Mouse (Mus musculus) ES-CJ7 (cell line): ENCODE data around the gene Syt12.

Source experiments
- DNase-seq: peaks from one replicate; pipeline ENCODE4 v3.0.0; 2011; ENCODE audit warnings: low read depth, low spot score

Syt12 gene

DNA sequence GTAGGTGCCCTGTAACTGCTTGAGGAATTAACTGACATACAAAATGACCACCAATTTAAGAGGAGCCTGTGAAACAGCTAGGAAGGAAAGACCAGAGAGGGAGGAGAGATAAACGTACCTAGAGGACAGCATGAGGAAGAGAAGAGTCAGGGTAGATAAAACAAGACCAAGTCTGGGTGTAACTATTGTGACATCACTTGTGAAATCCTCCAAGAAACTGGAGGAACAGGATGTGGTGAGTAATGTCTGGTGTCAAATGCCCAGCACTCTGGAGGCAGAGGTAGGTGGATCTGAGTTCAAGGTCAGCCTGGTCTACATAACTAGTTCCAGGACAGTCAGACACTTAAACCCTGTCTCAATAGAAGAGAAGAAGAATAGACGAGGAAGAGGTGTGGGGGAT is 68.2 kb downstream of the Syt12 start:
- DNase-seq = no peak

DNA sequence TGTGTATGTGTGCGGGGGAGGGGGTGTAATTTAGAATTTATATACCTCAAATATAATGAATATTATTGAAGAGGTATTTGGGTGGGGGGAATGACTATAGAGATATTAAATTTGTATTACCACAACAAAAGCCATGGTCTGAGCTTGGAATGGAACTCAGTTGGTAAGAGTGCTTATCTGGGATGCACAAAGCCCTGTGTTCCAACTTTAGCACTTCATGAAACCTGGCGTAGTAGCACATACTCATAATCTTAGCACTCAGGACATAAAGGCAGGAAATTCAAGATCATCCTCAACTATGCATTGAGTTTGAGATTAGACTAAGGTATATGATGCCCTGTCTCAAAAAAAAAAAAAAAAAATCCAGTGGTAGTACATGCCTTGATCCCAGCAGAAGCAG is 72.4 kb downstream of the Syt12 start:
- DNase-seq = no peak

DNA sequence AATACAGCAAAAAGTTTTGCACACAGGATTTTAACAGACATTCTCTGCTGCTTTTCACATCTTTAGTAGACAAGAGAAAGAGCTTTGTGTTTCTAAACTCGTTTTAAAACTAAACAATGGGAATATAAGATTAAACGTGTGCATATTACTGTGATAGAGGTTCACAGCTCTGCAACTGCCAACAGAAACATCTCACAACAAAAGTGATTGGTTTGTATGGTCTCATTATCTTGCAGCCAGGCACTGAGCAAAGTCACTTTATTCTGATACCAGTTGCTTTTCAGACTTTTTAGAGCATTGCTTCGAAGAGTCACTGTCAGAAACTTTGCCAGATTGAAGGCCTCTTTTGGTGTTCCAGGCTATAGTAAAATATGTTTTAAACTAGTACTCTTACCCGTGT is 78.3 kb downstream of the Syt12 start:
- no peak for DNase-seq

DNA sequence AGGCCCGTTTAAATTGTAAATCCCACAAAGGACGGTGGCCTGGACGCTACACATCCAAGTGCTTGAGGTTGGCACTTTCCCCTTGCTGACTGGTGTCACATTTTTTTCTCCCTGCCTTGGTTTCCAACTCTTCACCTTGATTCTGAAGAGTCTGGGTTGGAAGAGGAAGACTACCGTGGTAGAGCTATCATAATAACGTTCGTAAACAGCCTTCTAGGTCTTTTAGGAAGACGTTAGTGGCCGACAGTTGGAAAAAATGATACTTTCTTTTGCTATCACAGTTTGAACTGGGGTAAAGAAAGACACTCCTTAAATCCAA is 78.7 kb downstream of the Syt12 start:
- peak; percentile 55 for DNase-seq

DNA sequence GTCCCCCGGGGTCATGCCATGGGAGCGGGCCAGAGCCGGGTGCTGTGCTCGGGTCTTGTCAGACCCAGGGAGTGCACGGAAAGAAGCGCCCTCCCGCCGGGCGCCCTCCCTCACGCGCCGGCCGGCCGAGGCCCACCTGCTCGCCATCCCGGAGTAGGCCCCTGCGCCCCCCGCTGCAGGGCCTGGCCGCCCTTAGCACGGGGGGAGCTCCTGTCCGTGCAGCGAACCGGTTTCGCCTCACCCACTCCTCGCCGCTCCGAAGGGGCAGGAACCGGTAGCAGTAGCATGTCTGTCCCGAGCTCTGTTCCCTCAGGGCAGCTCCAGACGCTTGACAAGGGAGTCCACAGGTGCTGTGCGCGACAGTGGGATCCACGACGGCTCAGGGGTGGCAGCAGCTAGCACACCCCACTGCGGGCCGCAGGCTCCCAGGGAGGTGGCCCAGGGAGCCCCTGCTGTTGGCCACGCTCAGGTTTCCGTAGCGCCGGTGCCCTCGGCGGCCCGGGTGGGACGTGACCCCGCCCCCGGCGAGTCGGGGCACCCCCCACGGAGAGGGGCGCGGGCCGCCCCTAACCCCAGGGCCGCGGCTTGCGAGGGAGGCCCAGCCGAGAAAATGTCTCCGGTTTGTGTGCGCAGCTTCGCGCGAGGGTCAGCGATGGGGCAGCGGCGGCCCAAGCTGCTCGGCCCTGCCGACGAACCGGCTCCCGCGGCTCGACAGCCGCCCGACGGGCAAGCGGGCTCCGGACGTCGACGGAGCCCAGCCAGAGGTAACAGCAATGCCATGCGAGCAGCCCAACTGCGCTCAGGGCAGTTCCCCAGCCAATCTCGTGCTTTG is 79.2 kb downstream of the Syt12 start, which contains the start of gene Kdm2a:
Gene Kdm2a, minus strand, starts transcription at position 488 of the 832 bp plus-strand sequence.
- peak; percentile 51 for DNase-seq

DNA sequence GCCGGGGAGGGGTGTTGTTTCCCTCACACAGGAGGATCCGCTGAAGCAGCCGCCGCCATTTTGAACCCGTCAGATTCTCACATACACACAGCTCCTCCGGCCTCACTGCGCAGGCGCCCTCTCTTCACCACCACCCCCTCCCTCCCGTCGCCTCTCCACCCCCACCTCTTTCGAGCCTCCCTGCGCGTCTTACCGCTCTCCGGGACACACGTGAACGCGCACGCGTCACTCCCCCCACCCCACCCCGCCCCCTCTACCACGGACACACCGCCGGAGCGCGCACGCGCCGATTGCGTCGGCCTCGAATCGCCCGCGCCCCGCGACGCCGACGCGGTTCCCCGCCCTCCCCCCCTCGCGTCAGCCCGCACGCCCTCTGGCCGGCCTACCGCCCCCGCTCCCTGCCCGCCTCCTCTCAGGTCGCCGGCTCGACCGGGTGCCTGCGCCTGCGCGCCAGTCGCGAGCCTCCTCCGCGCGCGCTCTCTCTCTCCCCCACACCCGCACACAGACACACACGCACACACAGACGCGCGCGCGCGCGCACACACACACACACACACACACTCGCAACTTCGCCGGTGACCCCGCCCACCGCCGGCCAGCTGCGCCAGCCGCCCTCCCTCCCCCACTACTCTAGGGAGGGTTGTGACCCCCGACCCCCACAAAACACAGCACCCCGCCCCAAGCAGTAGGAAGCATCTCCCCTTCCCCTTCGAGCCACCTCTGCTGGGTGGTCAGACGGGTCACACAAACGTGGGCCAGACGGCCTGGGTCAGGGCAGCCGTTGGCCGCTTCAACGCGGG is 80.0 kb downstream of the Syt12 start:
- DNase-seq = peak; percentile 99

DNA sequence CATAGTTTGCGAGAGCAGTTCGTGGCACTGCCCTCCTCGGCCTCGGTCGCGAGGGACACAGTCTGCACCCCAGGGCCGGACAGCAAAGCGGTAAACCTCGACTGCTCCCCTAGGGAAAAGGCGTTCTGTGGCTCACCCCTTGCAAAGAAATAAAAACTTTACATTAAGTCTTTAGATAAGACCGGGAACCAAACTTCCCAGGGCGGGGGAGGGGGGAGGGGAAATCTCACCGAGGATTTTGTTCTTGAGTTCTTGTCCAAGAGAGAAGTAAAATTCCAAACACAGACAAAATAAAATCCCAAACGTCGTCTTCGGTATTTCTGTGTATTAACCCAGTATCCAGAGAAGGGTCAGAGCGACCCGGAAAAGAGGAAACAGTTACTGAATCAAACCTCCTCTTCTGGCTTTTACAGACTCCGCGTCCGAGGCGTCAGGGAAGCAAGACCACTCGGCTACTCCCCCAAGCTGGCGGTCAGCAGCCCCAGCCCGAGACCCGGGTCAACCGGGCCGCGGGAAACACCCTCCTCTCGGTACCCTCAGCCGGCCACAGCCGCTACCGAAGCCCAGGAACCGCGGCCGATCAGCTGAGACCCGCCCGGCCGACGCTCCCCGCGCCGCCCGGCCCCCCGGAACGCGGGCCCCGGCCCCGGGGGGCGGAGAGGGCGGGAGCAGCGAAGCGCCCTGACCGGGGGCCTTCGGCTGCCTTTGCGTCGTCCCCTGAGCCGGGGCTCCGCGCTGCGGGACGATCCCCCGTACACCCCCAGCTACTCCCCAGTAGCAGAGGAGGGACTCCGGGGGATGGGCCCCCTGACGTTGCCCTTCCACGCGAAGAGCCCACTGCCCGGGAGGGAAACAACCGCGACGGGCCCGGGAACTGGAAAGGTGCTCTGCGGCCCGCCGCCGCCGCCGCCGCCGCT is 80.9 kb downstream of the Syt12 start:
- DNase-seq = no peak
